21 mouse cellular contexts compared by ENCODE assay signal in genomic region chr6:78271879-78272546, GRCm38 (mm10).
A peak's percentile ranks its signal among the peaks of the same experiment; 100 is the strongest.
DNase-seq lines count a peak whose midpoint lies in the region; ATAC-seq and TF ChIP-seq lines count a peak whose summit lies in the region.
"Had no signal": no experiment of that assay in that cellular context is flagged by ENCODE, and none has a peak within 500 bp of the region (broad histone marks: within the 10 kb centered on the region; RNA-seq: fewer than 3 reads in every experiment).

No protein-coding gene starts in this region.

- H3K9ac ChIP-seq in kidney, embryonic 14.5 days (ENCODE audit: low read depth, low read length): no peak overlapping the region
- no peak overlapping the region for H3K9ac ChIP-seq in midbrain, embryonic 12.5 days (replicated peaks)
- H3K9ac ChIP-seq in midbrain, embryonic 16.5 days (ENCODE audit: low read depth, low read length): no peak overlapping the region
- H3K9ac ChIP-seq in hindbrain, postnatal 0 days (replicated peaks; ENCODE audit: low read length): no peak overlapping the region
- H3K9ac ChIP-seq: embryonic facial prominence, embryonic 12.5 days; forebrain, embryonic 15.5 days; heart, embryonic 15.5 days; hindbrain, embryonic 13.5 days had no signal

- no peaks in the 10 kb centered on the region for H3K36me3 ChIP-seq in kidney, embryonic 14.5 days (ENCODE audit: control insufficient read depth, insufficient read depth, low read length)
- no peaks in the 10 kb centered on the region for H3K36me3 ChIP-seq in midbrain, embryonic 12.5 days
- H3K36me3 ChIP-seq in midbrain, embryonic 16.5 days (ENCODE audit: control insufficient read depth, insufficient read depth, low read length): no peaks in the 10 kb centered on the region
- H3K36me3 ChIP-seq in hindbrain, postnatal 0 days (ENCODE audit: insufficient read depth, low read length): no peaks in the 10 kb centered on the region
- H3K36me3 ChIP-seq: embryonic facial prominence, embryonic 12.5 days; forebrain, embryonic 15.5 days; heart, embryonic 15.5 days; hindbrain, embryonic 13.5 days had no signal

- ATAC-seq in kidney, embryonic 14.5 days (ENCODE audit: low FRiP score, low TSS enrichment): no peak
- 0 out of 2 replicates have a peak, but pooled peaks have one; percentile 52 for ATAC-seq in midbrain, embryonic 12.5 days (ENCODE audit: low FRiP score, low read depth)
- ATAC-seq in midbrain, embryonic 16.5 days: peak; percentile 95
- no peak for ATAC-seq in hindbrain, postnatal 0 days
- ATAC-seq: activated CD4-positive, CD25-positive, alpha-beta regulatory T cell, adult 4 months; forebrain, embryonic 15.5 days; Patski had no signal

- H3K9me3 ChIP-seq in kidney, embryonic 14.5 days (ENCODE audit: control insufficient read depth, low read length): no peaks in the 10 kb centered on the region
- no peaks in the 10 kb centered on the region for H3K9me3 ChIP-seq in midbrain, embryonic 12.5 days
- H3K9me3 ChIP-seq in midbrain, embryonic 16.5 days (replicated peaks; ENCODE audit: control insufficient read depth, low read length, poor library complexity, severe bottlenecking): no peaks in the 10 kb centered on the region
- no peaks in the 10 kb centered on the region for H3K9me3 ChIP-seq in hindbrain, postnatal 0 days (ENCODE audit: low read length)
- H3K9me3 ChIP-seq: embryonic facial prominence, embryonic 12.5 days; forebrain, embryonic 15.5 days; heart, embryonic 15.5 days; hindbrain, embryonic 13.5 days had no signal

- H3K27ac ChIP-seq in kidney, embryonic 14.5 days (ENCODE audit: low read depth, low read length): no peak overlapping the region
- H3K27ac ChIP-seq in midbrain, embryonic 12.5 days (replicated peaks): no peak overlapping the region
- H3K27ac ChIP-seq in midbrain, embryonic 16.5 days (ENCODE audit: low read length): 0 out of 2 replicates have a peak overlapping the region, but pooled peaks have one; percentile 22
- H3K27ac ChIP-seq in hindbrain, postnatal 0 days: no peak overlapping the region
- H3K27ac ChIP-seq: embryonic facial prominence, embryonic 12.5 days; forebrain, embryonic 15.5 days; heart, adult 2 months; heart, embryonic 15.5 days; hindbrain, embryonic 13.5 days had no signal

- H3K4me3 ChIP-seq in kidney, embryonic 14.5 days (ENCODE audit: low read length): no peak overlapping the region
- H3K4me3 ChIP-seq in midbrain, embryonic 12.5 days: no peak overlapping the region
- H3K4me3 ChIP-seq in midbrain, embryonic 16.5 days (ENCODE audit: low read depth, low read length): no peak overlapping the region
- H3K4me3 ChIP-seq in hindbrain, postnatal 0 days (ENCODE audit: low read length): no peak overlapping the region
- H3K4me3 ChIP-seq: embryonic facial prominence, embryonic 12.5 days; forebrain, embryonic 15.5 days; heart, adult 2 months; heart, embryonic 15.5 days; hindbrain, embryonic 13.5 days had no signal

- WGBS in kidney, embryonic 14.5 days: 51% methylated on average over 3 of the region's 3 CpGs
- 62% methylated on average over 3 of the region's 3 CpGs for WGBS in midbrain, embryonic 12.5 days
- WGBS in midbrain, embryonic 16.5 days: 59% methylated on average over 3 of the region's 3 CpGs
- 73% methylated on average over 3 of the region's 3 CpGs for WGBS in hindbrain, postnatal 0 days

- no peaks in the 10 kb centered on the region for H3K27me3 ChIP-seq in kidney, embryonic 14.5 days (ENCODE audit: control insufficient read depth, insufficient read depth, low read length)
- no peaks in the 10 kb centered on the region for H3K27me3 ChIP-seq in midbrain, embryonic 12.5 days
- no peaks in the 10 kb centered on the region for H3K27me3 ChIP-seq in midbrain, embryonic 16.5 days (ENCODE audit: control insufficient read depth, insufficient read depth, low read depth, low read length)
- H3K27me3 ChIP-seq in hindbrain, postnatal 0 days (ENCODE audit: insufficient read depth, low read length): no peaks in the 10 kb centered on the region
- H3K27me3 ChIP-seq: CH12.LX; embryonic facial prominence, embryonic 12.5 days; forebrain, embryonic 15.5 days; heart, embryonic 15.5 days; hindbrain, embryonic 13.5 days; Patski had no signal

- H3K4me1 ChIP-seq in kidney, embryonic 14.5 days (ENCODE audit: control insufficient read depth, insufficient read depth, low read length): no peaks in the 10 kb centered on the region
- H3K4me1 ChIP-seq in midbrain, embryonic 12.5 days: no peaks in the 10 kb centered on the region
- 0 out of 2 replicates have a peak, but pooled peaks cover 2% of the 10 kb centered on the region for H3K4me1 ChIP-seq in midbrain, embryonic 16.5 days (ENCODE audit: control insufficient read depth, insufficient read depth, low read length)
- H3K4me1 ChIP-seq in hindbrain, postnatal 0 days (ENCODE audit: insufficient read depth, low read length): no peaks in the 10 kb centered on the region
- H3K4me1 ChIP-seq: embryonic facial prominence, embryonic 12.5 days; forebrain, embryonic 15.5 days; heart, embryonic 15.5 days; hindbrain, embryonic 13.5 days had no signal

- H3K4me2 ChIP-seq in kidney, embryonic 14.5 days (replicated peaks; ENCODE audit: low read depth, low read length): no peak overlapping the region
- H3K4me2 ChIP-seq in midbrain, embryonic 12.5 days (replicated peaks): no peak overlapping the region
- no peak overlapping the region for H3K4me2 ChIP-seq in midbrain, embryonic 16.5 days (ENCODE audit: low read length)
- H3K4me2 ChIP-seq in hindbrain, postnatal 0 days (ENCODE audit: low read depth, low read length): no peak overlapping the region
- H3K4me2 ChIP-seq: embryonic facial prominence, embryonic 12.5 days; forebrain, embryonic 15.5 days; heart, embryonic 11.5 days; heart, embryonic 15.5 days; hindbrain, embryonic 13.5 days had no signal

- no peak for TF ChIP-seq CTCF in hindbrain, postnatal 0 days (IDR thresholded peaks at IDR 0.05; ENCODE audit: low read depth)

- peak; percentile 7 for DNase-seq in kidney, postnatal 14 days
- DNase-seq in brain, adult 2 months (ENCODE audit: low read depth, low spot score): peak; percentile 14
- no peak for DNase-seq in testis, postnatal 10 days (ENCODE audit: low spot score)
- DNase-seq in hindbrain, postnatal 0 days (ENCODE audit: low spot score): no peak
- DNase-seq: adrenal gland, postnatal 14 days; cerebellum, adult 2 months; cerebellum, postnatal 14 days; gastrocnemius, postnatal 10 days; heart, adult 2 months; heart, postnatal 14 days had no signal

Comparison
In these comparisons a context has a peak if more than half of its experiments do, and no peak if none do; other contexts are left out.
1. DNase-seq: peak in kidney, postnatal 14 days (single experiment) and brain, adult 2 months (single experiment); none in testis, postnatal 10 days (single experiment) and hindbrain, postnatal 0 days (single experiment).
2. ATAC-seq: peak in midbrain, embryonic 12.5 days (single experiment) and midbrain, embryonic 16.5 days (single experiment); none in kidney, embryonic 14.5 days (single experiment) and hindbrain, postnatal 0 days (single experiment).